Mouse (Mus musculus): ENCODE data around the gene Trappc2.
A peak's percentile ranks its signal among the peaks of the same experiment; 100 is the strongest.

The Trappc2 gene

GRCm38 (mm10) chrX:166440036-166440615 lies at the start of gene Trappc2:
Trappc2 (plus strand) TSS chrX:166440574.
- DNase-seq (ENCODE audit: low spot score): no peak

GRCm38 (mm10) chrX:166393753-166394152 lies 46.6 kb upstream of the Trappc2 start:
- no peak for DNase-seq (ENCODE audit: low spot score)

GRCm38 (mm10) chrX:166407865-166408264 lies 32.5 kb upstream of the Trappc2 start:
- no peak for DNase-seq (ENCODE audit: low spot score)

DNA sequence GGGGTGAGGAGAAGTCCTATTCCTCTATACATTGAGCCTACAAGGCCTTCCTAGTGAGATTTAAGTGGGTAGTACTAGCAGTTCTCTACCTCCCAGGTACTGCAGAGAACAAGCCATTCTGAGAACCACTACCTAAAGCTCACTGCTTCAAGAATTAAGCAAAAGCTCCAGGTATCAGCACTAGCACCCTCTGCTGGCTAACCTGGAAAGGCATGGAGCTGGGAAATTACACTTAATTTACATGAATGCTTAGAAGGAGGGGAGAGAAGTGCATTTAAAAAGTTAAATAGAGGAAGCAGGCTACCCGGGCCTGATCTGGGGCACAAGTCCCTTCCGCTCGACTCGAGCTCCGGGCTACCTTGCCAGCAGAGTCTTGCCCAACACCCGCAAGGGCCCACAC lies 24.2 kb upstream of the Trappc2 start:
- DNase-seq (ENCODE audit: low spot score): no peak

- DNase-seq (ENCODE audit: low spot score): no peak
Measured at GRCm38 (mm10) chrX:166434812-166435211, 5.6 kb upstream of the Trappc2 start.

DNA sequence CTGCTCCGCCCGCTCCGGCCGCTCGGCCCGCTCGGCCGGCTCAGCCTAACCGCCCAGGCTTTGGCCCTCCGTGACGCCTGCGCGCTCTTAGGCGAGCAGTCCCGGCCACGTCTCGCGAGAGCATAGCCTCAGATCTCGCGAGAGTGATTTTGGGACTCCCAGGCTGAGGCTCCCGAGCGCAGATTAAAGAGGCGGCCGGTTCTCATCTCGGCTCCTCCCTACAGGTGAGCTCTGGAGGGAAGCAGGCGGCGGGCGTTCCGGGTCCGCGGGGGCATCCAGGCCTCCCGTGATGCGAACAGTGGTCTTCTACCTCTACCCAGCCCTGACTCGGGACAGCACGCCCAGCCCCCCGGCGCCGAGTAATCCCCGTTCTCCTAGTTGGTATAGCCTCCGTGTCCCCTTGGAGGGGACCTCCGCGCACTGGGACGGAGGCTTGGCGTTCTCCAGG lies 266 bp downstream of the Trappc2 start, which contains the start of gene Ofd1:
Gene Ofd1, minus strand, starts transcription at position 89 of the 448 bp plus-strand sequence.
- peak; percentile 46 for DNase-seq (ENCODE audit: low spot score)

DNA sequence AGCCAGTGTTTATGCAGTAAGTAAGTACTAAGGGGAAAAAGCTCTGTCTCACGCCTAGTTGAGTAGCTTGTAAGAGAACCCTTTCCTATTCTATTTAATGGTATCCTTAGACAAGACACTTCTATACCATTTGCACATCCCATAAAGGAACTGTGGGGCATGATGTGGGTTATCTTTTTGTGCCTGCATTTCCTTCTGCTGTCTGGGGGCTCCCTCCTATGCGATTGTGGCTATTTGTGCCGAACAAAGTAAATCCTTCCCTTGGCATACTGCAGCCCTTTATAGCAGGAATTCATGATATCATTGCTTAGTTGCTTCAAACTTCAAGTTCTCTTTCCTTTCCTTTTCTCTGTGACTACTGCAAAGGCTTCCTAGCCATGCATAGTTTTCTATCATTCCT lies 4.2 kb downstream of the Trappc2 start:
- DNase-seq (ENCODE audit: low spot score): no peak

DNA sequence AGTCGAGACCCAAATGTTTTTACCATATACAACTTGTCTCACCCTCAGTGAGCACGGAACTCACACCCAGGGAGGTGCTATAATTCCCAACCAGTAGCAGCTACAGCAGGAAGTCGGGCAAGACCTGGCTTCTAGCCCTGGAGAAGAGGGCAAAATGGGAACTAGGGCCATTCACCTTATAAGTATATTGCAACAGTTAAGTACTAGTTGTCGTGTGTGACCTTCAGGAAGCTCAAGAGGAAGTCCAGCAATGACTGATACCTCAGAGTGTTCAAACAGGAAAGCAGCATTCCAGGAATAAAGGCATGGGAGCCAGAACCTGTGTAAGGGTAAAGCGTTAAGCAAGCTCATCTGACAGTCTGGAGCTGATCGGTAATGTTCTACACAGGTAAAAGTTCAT lies 13.2 kb downstream of the Trappc2 start:
- DNase-seq (ENCODE audit: low spot score): no peak

- DNase-seq (ENCODE audit: low spot score): no peak
Measured at GRCm38 (mm10) chrX:166454331-166454730, 14.0 kb downstream of the Trappc2 start.

DNA sequence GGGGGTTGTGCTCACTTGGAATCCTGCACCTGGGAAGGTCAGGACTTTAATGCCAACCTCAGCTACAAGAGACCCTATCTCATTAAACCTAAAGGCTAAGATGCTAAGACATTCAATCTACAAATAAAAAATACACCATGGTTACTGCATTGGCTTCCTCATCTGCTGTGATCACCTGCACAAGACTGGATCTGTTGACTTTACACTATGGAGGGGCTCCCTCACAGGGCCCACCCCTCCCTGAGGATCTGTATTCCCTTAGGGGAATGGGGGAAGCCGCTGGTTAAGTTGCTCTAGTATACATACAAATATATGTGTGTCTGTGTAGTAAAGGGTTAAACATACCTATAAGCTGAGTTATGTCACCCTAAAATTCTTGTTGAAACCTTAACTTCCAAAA lies 15.2 kb downstream of the Trappc2 start:
- DNase-seq (ENCODE audit: low spot score): no peak

GRCm38 (mm10) chrX:166468321-166468720 lies 27.9 kb downstream of the Trappc2 start:
- DNase-seq (ENCODE audit: low spot score): no peak

DNA sequence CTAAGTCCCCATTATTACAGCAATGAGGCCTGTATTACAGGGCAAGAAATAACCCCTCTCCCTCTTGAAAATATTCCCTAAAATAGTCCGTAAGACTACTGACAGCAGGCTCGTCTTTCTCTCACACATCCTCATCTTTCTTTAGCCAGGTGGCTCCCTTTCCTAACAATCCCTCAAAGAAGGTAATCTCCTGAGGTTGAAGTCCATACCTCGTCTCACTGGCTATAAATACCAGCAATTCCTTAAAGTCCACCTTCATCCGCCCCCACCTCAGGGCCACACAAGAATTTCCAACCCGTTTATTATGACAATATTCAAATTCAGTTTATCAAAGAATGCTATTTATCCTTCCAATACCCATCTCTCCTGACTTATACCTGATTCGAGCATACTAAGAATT lies 32.2 kb downstream of the Trappc2 start:
- no peak for DNase-seq (ENCODE audit: low spot score)

GRCm38 (mm10) chrX:166477393-166477792 lies 37.0 kb downstream of the Trappc2 start:
- DNase-seq (ENCODE audit: low spot score): no peak

GRCm38 (mm10) chrX:166478631-166479364 lies 38.4 kb downstream of the Trappc2 start:
- DNase-seq (ENCODE audit: low spot score): no peak

DNA sequence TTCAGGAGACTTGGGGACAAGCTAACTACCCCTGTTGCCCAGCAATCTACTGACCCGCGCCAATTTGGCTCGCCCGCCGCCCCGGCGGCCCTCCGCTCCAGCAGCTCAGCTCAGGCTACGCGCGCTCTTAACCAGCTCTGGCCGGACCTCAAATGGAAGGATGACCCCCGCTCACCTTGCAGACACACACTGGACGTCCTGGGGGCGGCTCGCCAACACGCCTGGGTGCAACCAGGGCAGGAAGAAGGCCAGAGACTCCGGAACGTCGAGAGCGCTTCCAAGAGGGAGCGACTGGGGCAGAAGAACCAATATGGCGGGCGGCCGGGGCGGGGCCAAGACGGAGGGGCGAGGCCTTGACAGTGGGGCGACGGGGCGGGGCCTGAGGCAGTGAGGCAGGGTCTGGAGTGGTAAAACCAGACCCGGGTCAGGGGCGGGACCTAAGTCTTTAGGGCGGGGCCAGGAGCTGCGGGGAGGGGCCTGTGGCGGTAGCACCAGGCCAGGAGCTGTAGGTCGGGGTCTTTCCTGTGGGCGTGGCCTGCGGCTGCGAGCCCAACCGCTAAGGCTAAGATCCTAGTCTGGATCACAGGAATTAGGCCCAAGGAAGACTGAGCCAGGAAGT lies 39.1 kb downstream of the Trappc2 start, which contains the start of gene Rab9:
Gene Rab9, minus strand, starts transcription at position 503 of the 619 bp plus-strand sequence.
- DNase-seq (ENCODE audit: low spot score): peak; percentile 70

GRCm38 (mm10) chrX:166495052-166495451 lies 54.7 kb downstream of the Trappc2 start:
- DNase-seq (ENCODE audit: low spot score): no peak

GRCm38 (mm10) chrX:166497771-166498170 lies 57.4 kb downstream of the Trappc2 start:
- no peak for DNase-seq (ENCODE audit: low spot score)

DNA sequence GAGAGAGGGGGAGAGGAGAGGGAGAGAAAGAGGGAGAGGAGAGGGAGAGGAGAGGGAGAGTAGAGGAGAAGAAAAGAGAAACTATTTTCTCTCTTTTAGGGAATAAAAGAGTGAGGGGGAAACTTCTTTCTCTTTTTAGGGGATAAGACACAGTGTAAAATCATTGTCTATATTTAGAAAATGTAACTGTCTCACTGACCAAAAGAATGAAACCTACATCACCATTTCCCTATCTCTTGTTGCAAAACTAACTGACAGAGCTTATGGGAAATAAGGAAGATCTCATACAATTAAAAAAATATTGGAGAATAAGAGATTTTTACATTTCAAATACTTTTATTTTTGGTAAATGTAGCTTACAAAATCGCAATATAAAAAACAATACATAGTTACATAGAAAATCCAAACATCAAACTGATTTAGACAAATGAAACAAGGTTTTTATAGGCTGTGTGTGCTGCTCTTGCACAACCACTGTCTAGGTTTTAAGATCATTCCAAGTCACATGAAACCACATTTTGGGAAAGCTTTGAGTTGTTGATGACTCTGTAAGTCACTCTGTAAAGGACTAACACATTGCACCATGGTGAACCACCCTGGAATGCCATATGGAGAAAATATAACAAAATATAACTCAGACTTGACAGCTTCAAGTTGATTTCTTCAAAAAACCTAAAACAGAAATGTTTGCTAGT lies 59.3 kb downstream of the Trappc2 start:
- no peak for DNase-seq (ENCODE audit: low spot score)

All from urinary bladder, postnatal 10 days (tissue).